Mouse (Mus musculus): ENCODE measurements around the gene Hist1h2bh. TPM values are rescaled to one million over a fixed set of nuclear protein-coding genes. Genes with fewer than 3 reads are reported as not detected.

The Hist1h2bh gene
- polyA plus RNA-seq, 1 experiment: 5.1 TPM

- Histone ChIP-seq H3K4me1 (ENCODE audit: control insufficient read depth, insufficient read depth, insufficient read length, low read length) (peaks cover 2% of the 10 kb centered on the region; the same call in 1 of the 2 replicates), H3K27ac (ENCODE audit: insufficient read depth, low read depth, low read length) (peak overlapping the region; percentile 99), H3K36me3 (ENCODE audit: control insufficient read depth, insufficient read depth, low read length) (no peaks in the 10 kb centered on the region), H3K4me3 (ENCODE audit: low read depth, low read length) (peak overlapping the region; percentile 77), H3K27me3 (ENCODE audit: control insufficient read depth, insufficient read depth, low read length) (no peaks in the 10 kb centered on the region)
- WGBS: under 1% methylated on average over 21 of the region's 21 CpGs
- TF ChIP-seq CTCF (IDR thresholded peaks at IDR 0.05; ENCODE audit: extremely low read depth, insufficient read length, insufficient replicate concordance, low read depth, low read length) (no peak), POLR2A (IDR thresholded peaks at IDR 0.05; ENCODE audit: low read depth, low read length) (no peak)
Observed at GRCm38 (mm10) chr13:23585029-23585441, 41.8 kb upstream of the Hist1h2bh start.

DNA sequence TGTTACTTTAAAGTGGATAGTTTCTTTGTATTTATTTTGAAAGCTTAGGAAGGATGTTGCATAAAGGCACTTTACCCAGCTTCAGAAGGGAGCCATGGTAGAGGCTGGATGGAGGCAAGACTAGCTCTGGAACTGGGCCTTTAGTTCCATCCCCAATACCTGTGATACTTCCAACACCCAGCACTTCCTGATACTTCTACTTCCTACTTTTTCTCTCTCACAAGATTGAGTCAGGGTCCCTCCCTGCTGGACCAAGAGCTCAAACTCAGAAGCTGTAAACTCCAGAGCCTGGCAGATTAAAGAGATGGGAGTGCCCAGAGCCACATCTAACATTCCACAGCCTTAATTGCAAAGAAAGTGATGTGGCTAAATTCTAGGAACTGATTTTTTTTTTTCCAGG is 41.1 kb upstream of the Hist1h2bh start:
- H3K27me3 ChIP-seq (ENCODE audit: control insufficient read depth, insufficient read depth, low read length): no peaks in the 10 kb centered on the region
- peaks cover 2% of the 10 kb centered on the region; the same call in 1 of the 2 replicates for H3K4me1 ChIP-seq (ENCODE audit: control insufficient read depth, insufficient read depth, insufficient read length, low read length)
- TF ChIP-seq POLR2A (IDR thresholded peaks at IDR 0.05; ENCODE audit: low read depth, low read length): no peak
- TF ChIP-seq CTCF (IDR thresholded peaks at IDR 0.05; ENCODE audit: extremely low read depth, insufficient read length, insufficient replicate concordance, low read depth, low read length): no peak
- H3K4me3 ChIP-seq (ENCODE audit: low read depth, low read length): no peak overlapping the region
- no peaks in the 10 kb centered on the region for H3K36me3 ChIP-seq (ENCODE audit: control insufficient read depth, insufficient read depth, low read length)
- H3K27ac ChIP-seq (ENCODE audit: insufficient read depth, low read depth, low read length): peak overlapping the region; percentile 99

GRCm38 (mm10) chr13:23583387-23584068 is 40.3 kb upstream of the Hist1h2bh start:
- Histone ChIP-seq H3K27me3 (ENCODE audit: control insufficient read depth, insufficient read depth, low read length) (no peaks in the 10 kb centered on the region), H3K36me3 (ENCODE audit: control insufficient read depth, insufficient read depth, low read length) (no peaks in the 10 kb centered on the region), H3K4me1 (ENCODE audit: control insufficient read depth, insufficient read depth, insufficient read length, low read length) (peaks cover 2% of the 10 kb centered on the region; the same call in 1 of the 2 replicates), H3K4me3 (ENCODE audit: low read depth, low read length) (no peak overlapping the region), H3K27ac (ENCODE audit: insufficient read depth, low read depth, low read length) (peak overlapping the region; percentile 24; the same call in 1 of the 2 replicates)
- TF ChIP-seq POLR2A (IDR thresholded peaks at IDR 0.05; ENCODE audit: low read depth, low read length) (no peak), CTCF (IDR thresholded peaks at IDR 0.05; ENCODE audit: extremely low read depth, insufficient read length, insufficient replicate concordance, low read depth, low read length) (no peak)

DNA sequence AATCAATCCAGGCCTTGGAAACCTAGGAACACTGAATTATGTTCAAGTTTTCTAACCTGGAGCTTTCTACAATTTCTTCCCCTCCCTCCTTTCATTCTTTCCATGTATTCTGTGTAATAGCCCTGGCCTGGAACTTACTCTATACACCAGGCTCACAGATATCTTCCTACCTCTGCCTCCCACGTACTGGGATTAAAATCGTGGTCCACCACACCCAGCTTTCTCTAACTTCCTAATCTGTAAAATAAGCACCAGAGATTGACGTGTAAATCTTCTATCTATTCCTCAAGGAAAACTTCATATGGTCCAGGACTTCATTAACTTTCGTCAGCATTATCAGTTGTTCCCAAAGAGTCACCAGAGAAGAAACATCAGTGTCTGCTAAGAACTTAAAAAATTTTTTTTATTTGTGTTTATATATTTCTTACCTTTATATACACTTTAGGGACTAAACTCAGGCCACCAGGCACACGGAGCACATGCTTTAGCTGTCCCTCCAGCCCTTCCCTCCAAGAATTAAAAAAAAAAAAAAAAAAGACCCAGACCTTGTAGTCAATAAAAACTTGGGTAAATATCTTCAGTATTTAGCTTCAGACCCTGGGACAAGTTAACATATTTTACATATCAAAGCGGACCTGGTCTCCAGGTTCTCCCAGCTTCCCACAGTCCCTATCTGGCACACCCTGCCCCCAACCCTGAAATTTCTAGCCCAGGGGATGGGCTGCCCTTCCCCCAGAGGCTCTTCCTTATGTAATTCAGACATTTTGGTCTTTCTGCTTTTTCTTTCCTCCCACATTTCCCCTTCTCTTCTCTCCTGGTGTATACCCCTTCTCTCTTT is 39.2 kb upstream of the Hist1h2bh start:
- H3K4me1 ChIP-seq (ENCODE audit: control insufficient read depth, insufficient read depth, insufficient read length, low read length): peaks cover 2% of the 10 kb centered on the region; the same call in 1 of the 2 replicates
- no peaks in the 10 kb centered on the region for H3K36me3 ChIP-seq (ENCODE audit: control insufficient read depth, insufficient read depth, low read length)
- no peaks in the 10 kb centered on the region for H3K27me3 ChIP-seq (ENCODE audit: control insufficient read depth, insufficient read depth, low read length)
- TF ChIP-seq CTCF (IDR thresholded peaks at IDR 0.05; ENCODE audit: extremely low read depth, insufficient read length, insufficient replicate concordance, low read depth, low read length) (no peak), POLR2A (IDR thresholded peaks at IDR 0.05; ENCODE audit: low read depth, low read length) (no peak)
- H3K4me3 ChIP-seq (ENCODE audit: low read depth, low read length): peak overlapping the region; percentile 18; the same call in 1 of the 2 replicates
- H3K27ac ChIP-seq (ENCODE audit: insufficient read depth, low read depth, low read length): peak overlapping the region; percentile 22
- WGBS: 24% methylated on average over 6 of the region's 6 CpGs

GRCm38 (mm10) chr13:23581408-23582218 is 38.4 kb upstream of the Hist1h2bh start, which contains the start of gene Hist1h4d:
TSS of gene Hist1h4d (plus strand) at chr13:23581598.
- no peaks in the 10 kb centered on the region for H3K36me3 ChIP-seq (ENCODE audit: control insufficient read depth, insufficient read depth, low read length)
- H3K4me1 ChIP-seq (ENCODE audit: control insufficient read depth, insufficient read depth, insufficient read length, low read length): peaks cover 2% of the 10 kb centered on the region; the same call in 1 of the 2 replicates
- peak within 1 kb of the TSS; percentile 22 for H3K27ac ChIP-seq (ENCODE audit: insufficient read depth, low read depth, low read length)
- no peaks in the 10 kb centered on the region for H3K27me3 ChIP-seq (ENCODE audit: control insufficient read depth, insufficient read depth, low read length)
- peak; percentile 98 for TF ChIP-seq POLR2A (IDR thresholded peaks at IDR 0.05; ENCODE audit: low read depth, low read length)
- TF ChIP-seq CTCF (IDR thresholded peaks at IDR 0.05; ENCODE audit: extremely low read depth, insufficient read length, insufficient replicate concordance, low read depth, low read length): no peak
- peak within 1 kb of the TSS; percentile 64 for H3K4me3 ChIP-seq (ENCODE audit: low read depth, low read length)
- WGBS: under 1% methylated on average over 43 of the region's 43 CpGs

GRCm38 (mm10) chr13:23577835-23578234 is 34.6 kb upstream of the Hist1h2bh start:
- Histone ChIP-seq H3K36me3 (ENCODE audit: control insufficient read depth, insufficient read depth, low read length) (no peaks in the 10 kb centered on the region), H3K4me3 (ENCODE audit: low read depth, low read length) (no peak overlapping the region), H3K4me1 (ENCODE audit: control insufficient read depth, insufficient read depth, insufficient read length, low read length) (no peaks in the 10 kb centered on the region), H3K27me3 (ENCODE audit: control insufficient read depth, insufficient read depth, low read length) (no peaks in the 10 kb centered on the region), H3K27ac (ENCODE audit: insufficient read depth, low read depth, low read length) (no peak overlapping the region)
- TF ChIP-seq POLR2A (IDR thresholded peaks at IDR 0.05; ENCODE audit: low read depth, low read length): no peak
- no peak for TF ChIP-seq CTCF (IDR thresholded peaks at IDR 0.05; ENCODE audit: extremely low read depth, insufficient read length, insufficient replicate concordance, low read depth, low read length)
- 96% methylated on average over 1 of the region's 1 CpGs for WGBS
